Mouse (Mus musculus): ENCODE measurements around the gene Grhpr.

DNA sequence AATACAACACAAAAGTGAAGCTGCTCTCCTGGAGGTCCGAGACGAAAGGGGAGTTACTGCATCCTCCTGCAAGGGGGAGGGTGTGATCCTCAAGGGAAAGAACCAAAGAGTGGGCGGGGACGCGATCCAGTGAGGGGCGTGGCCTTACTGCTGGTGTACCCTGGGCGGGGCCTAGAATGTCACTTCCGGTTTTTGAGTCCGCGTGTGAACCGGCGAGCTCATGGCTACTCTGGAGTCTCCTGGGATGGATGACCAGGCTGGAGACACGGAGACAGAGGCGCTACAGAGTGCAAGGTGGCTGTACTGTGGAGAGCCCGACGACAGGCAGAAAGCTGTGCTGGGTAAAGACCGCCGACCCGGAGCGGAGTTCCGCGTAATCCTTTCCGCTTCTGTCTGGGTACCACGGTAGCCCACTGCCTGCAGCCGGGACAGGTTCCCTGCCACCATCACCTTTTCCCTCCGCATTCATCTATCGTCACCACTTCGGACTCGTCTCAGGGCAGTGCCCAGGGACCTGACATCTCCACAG is 37.3 kb downstream of the Grhpr start, which contains the start of gene Polr1e:
- no peak for TF ChIP-seq TAL1 (IDR thresholded peaks at IDR 0.05; ENCODE audit: low read length)
- TF ChIP-seq GATA1 (IDR thresholded peaks at IDR 0.05; ENCODE audit: low read length): no peak
